Mouse (Mus musculus): ENCODE results near the gene Dennd2c.

- TF ChIP-seq CTCF (IDR thresholded peaks at IDR 0.05; ENCODE audit: extremely low read depth, insufficient read depth, insufficient read length, insufficient replicate concordance) (no peak), POLR2A (IDR thresholded peaks at IDR 0.05; ENCODE audit: low read depth, low read length) (no peak)
These were observed 44.1 kb downstream of the Dennd2c start for GRCm38 (mm10) chr3:103146330-103147166.

Measured in spleen, adult 2 months (tissue).